Mouse (Mus musculus) heart, adult 2 months (tissue): ENCODE results near the gene Rack1.

ENCODE experiments used
- EP300 ChIP-seq: fragments of 200-500 bp; IDR thresholded peaks from 2 replicates; pipeline ENCODE4 v1.6.1; 2011; ENCODE audit warnings: low read depth, low read length, control low read depth; ENCODE audit not compliant: insufficient read depth
- POLR2A ChIP-seq: fragments of 200-500 bp; IDR thresholded peaks from 2 replicates; pipeline ENCODE4 v1.6.1; 2011; ENCODE audit warnings: mild to moderate bottlenecking, low read depth, low read length, control low read depth; ENCODE audit not compliant: insufficient read depth

DNA sequence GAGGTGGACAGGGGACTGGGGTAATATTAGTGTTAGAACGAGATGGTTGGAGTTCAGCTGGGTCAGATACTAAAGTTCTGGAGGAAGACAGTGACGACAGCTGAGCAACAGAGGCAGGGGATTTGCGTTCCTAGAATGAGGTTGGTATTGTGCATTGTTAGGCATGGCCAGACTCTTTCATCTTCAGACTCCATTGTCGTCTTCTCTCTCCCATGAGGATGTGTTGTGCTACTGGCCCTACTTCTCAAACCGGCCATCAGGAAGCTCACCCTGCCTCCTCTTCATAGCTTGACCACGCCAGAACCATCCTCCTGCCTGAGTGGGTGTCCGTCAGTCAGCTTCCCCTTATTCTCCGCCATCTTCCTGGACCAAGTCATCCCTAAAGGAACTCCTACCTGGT lies 41.1 kb upstream of the Rack1 start:
- TF ChIP-seq EP300 = no peak
- TF ChIP-seq POLR2A = no peak
